ENCODE assay signal across 13 mouse cellular contexts in genomic region chr11:120493911-120494310, GRCm38 (mm10). TPM values are rescaled to one million over a fixed set of nuclear protein-coding genes. Genes with fewer than 3 reads are reported as not detected.
DNase-seq lines count a peak whose midpoint lies in the region; ATAC-seq and TF ChIP-seq lines count a peak whose summit lies in the region.
"Had no signal": no experiment of that assay in that cellular context is flagged by ENCODE, and none has a peak within 500 bp of the region (broad histone marks: within the 10 kb centered on the region; RNA-seq: fewer than 3 reads in every experiment).

No protein-coding gene starts in this region.

- H3K27me3 ChIP-seq in forebrain, embryonic 13.5 days: no peaks in the 10 kb centered on the region
- no peaks in the 10 kb centered on the region for H3K27me3 ChIP-seq in forebrain, embryonic 11.5 days (ENCODE audit: control insufficient read depth, insufficient read depth, low read length)
- no peaks in the 10 kb centered on the region for H3K27me3 ChIP-seq in lung, postnatal 0 days (replicated peaks; ENCODE audit: insufficient read depth, low read length)
- no peaks in the 10 kb centered on the region for H3K27me3 ChIP-seq in intestine, postnatal 0 days (replicated peaks; ENCODE audit: control insufficient read depth, insufficient read depth, low read length)
- no peaks in the 10 kb centered on the region for H3K27me3 ChIP-seq in stomach, embryonic 14.5 days (ENCODE audit: control insufficient read depth, insufficient read depth, low read length)

- no peak for ATAC-seq in forebrain, embryonic 13.5 days
- ATAC-seq in forebrain, embryonic 11.5 days (replicated peaks; ENCODE audit: low FRiP score): no peak
- no peak for ATAC-seq in lung, postnatal 0 days
- ATAC-seq in intestine, postnatal 0 days: no peak
- ATAC-seq in stomach, embryonic 14.5 days (ENCODE audit: insufficient number of reproducible peaks, insufficient read depth, low FRiP score, low read depth): no peak
- no peak for ATAC-seq in erythroid progenitor cell, adult 5-6 weeks (replicated peaks; ENCODE audit: low FRiP score, poor library complexity, severe bottlenecking)
- ATAC-seq: activated CD4-positive, CD25-positive, alpha-beta regulatory T cell, adult 4 months had no signal

- no peak overlapping the region; the same call in 1 of the 2 replicates for H3K9ac ChIP-seq in forebrain, embryonic 13.5 days
- no peak overlapping the region for H3K9ac ChIP-seq in forebrain, embryonic 11.5 days (ENCODE audit: low read length)
- no peak overlapping the region for H3K9ac ChIP-seq in lung, postnatal 0 days (replicated peaks; ENCODE audit: low read depth)
- no peak overlapping the region for H3K9ac ChIP-seq in intestine, postnatal 0 days (ENCODE audit: low read depth, low read length)
- H3K9ac ChIP-seq in stomach, embryonic 14.5 days (replicated peaks; ENCODE audit: low read depth, low read length): no peak overlapping the region

- H3K4me2 ChIP-seq in forebrain, embryonic 13.5 days: peak overlapping the region; percentile 81; the same call in 1 of the 2 replicates
- H3K4me2 ChIP-seq in forebrain, embryonic 11.5 days (ENCODE audit: low read depth, low read length, severe bottlenecking): no peak overlapping the region
- peak overlapping the region; percentile 98 for H3K4me2 ChIP-seq in lung, postnatal 0 days (replicated peaks; ENCODE audit: low read depth, low read length)
- H3K4me2 ChIP-seq in intestine, postnatal 0 days (replicated peaks; ENCODE audit: low read depth): peak overlapping the region; percentile 97
- peak overlapping the region; percentile 91; the same call in 1 of the 2 replicates for H3K4me2 ChIP-seq in stomach, embryonic 14.5 days (replicated peaks; ENCODE audit: low read depth, low read length)

- TF ChIP-seq CTCF in lung, postnatal 0 days (IDR thresholded peaks at IDR 0.05): no peak
- no peak for TF ChIP-seq CTCF in intestine, postnatal 0 days (IDR thresholded peaks at IDR 0.05; ENCODE audit: low read depth)

- no peaks in the 10 kb centered on the region for H3K9me3 ChIP-seq in forebrain, embryonic 13.5 days (replicated peaks)
- H3K9me3 ChIP-seq in forebrain, embryonic 11.5 days (ENCODE audit: control insufficient read depth, low read length): no peaks in the 10 kb centered on the region
- H3K9me3 ChIP-seq in lung, postnatal 0 days (ENCODE audit: low read length): no peaks in the 10 kb centered on the region
- H3K9me3 ChIP-seq in intestine, postnatal 0 days (ENCODE audit: control insufficient read depth): no peaks in the 10 kb centered on the region
- H3K9me3 ChIP-seq in stomach, embryonic 14.5 days (ENCODE audit: control insufficient read depth, low read depth, low read length): no peaks in the 10 kb centered on the region
- H3K9me3 ChIP-seq: G1E had no signal

- peaks cover 39% of the 10 kb centered on the region for H3K4me1 ChIP-seq in forebrain, embryonic 13.5 days
- peaks cover 20% of the 10 kb centered on the region for H3K4me1 ChIP-seq in forebrain, embryonic 11.5 days (replicated peaks; ENCODE audit: control insufficient read depth, insufficient read depth, low read length)
- H3K4me1 ChIP-seq in lung, postnatal 0 days (ENCODE audit: insufficient read depth, low read depth, low read length): peaks cover 9% of the 10 kb centered on the region
- peaks cover 25% of the 10 kb centered on the region for H3K4me1 ChIP-seq in intestine, postnatal 0 days (replicated peaks; ENCODE audit: control insufficient read depth, insufficient read depth, low read length)
- peaks cover 22% of the 10 kb centered on the region for H3K4me1 ChIP-seq in stomach, embryonic 14.5 days (ENCODE audit: control insufficient read depth, insufficient read depth, low read length)

- H3K27ac ChIP-seq in forebrain, embryonic 13.5 days: no peak overlapping the region
- H3K27ac ChIP-seq in forebrain, embryonic 11.5 days (ENCODE audit: low read depth, low read length): no peak overlapping the region
- no peak overlapping the region for H3K27ac ChIP-seq in lung, postnatal 0 days (ENCODE audit: low read length)
- no peak overlapping the region for H3K27ac ChIP-seq in intestine, postnatal 0 days (ENCODE audit: low read depth, low read length)
- no peak overlapping the region for H3K27ac ChIP-seq in stomach, embryonic 14.5 days (ENCODE audit: low read length)

- peaks cover 51% of the 10 kb centered on the region for H3K36me3 ChIP-seq in forebrain, embryonic 13.5 days (ENCODE audit: poor library complexity, severe bottlenecking)
- peaks cover 4% of the 10 kb centered on the region; the same call in 1 of the 2 replicates for H3K36me3 ChIP-seq in forebrain, embryonic 11.5 days (ENCODE audit: control insufficient read depth, insufficient read depth, low read length)
- peaks cover 31% of the 10 kb centered on the region for H3K36me3 ChIP-seq in lung, postnatal 0 days (ENCODE audit: insufficient read depth, low read length)
- H3K36me3 ChIP-seq in intestine, postnatal 0 days (ENCODE audit: control insufficient read depth, insufficient read depth): peaks cover 50% of the 10 kb centered on the region
- peaks cover 47% of the 10 kb centered on the region for H3K36me3 ChIP-seq in stomach, embryonic 14.5 days (ENCODE audit: control insufficient read depth, insufficient read depth, low read length)

- TF ChIP-seq EP300 in lung, postnatal 0 days (IDR thresholded peaks at IDR 0.05): no peak

- no peak for DNase-seq in forebrain, embryonic 11.5 days (ENCODE audit: low spot score)
- no peak for DNase-seq in lung, postnatal 0 days (ENCODE audit: low spot score)
- no peak for DNase-seq in lung, postnatal 36 days
- no peak for DNase-seq in retina, postnatal 1 day
- DNase-seq: gastrocnemius, postnatal 25 days; lung, postnatal 14 days; right cerebral cortex, postnatal 4 days had no signal

- H3K4me3 ChIP-seq in forebrain, embryonic 13.5 days: no peak overlapping the region
- no peak overlapping the region for H3K4me3 ChIP-seq in forebrain, embryonic 11.5 days (ENCODE audit: low read depth, low read length)
- H3K4me3 ChIP-seq in lung, postnatal 0 days (ENCODE audit: low read depth, low read length): no peak overlapping the region
- no peak overlapping the region for H3K4me3 ChIP-seq in intestine, postnatal 0 days (ENCODE audit: low read depth, low read length)
- H3K4me3 ChIP-seq in stomach, embryonic 14.5 days (ENCODE audit: low read depth, low read length): no peak overlapping the region

- WGBS in forebrain, embryonic 13.5 days: 88% methylated on average over 3 of the region's 3 CpGs
- WGBS in forebrain, embryonic 11.5 days: 77% methylated on average over 3 of the region's 3 CpGs
- WGBS in lung, postnatal 0 days: 74% methylated on average over 3 of the region's 3 CpGs
- WGBS in intestine, postnatal 0 days: 73% methylated on average over 3 of the region's 3 CpGs
- WGBS in stomach, embryonic 14.5 days: 75% methylated on average over 3 of the region's 3 CpGs

RNA-seq across cellular contexts. Expression of gene Slc25a10, which starts 2.3 kb away (rescaled TPM):
- 31.1 and 41.9 TPM in 2 replicates for polyA plus RNA-seq in forebrain, embryonic 13.5 days (2015; fragmentation: Nextera tagmentation; extraction: Ambion mirVana)
- 50.9 and 57.5 TPM in 2 replicates for polyA plus RNA-seq in forebrain, embryonic 11.5 days (2014; fragmentation: Nextera tagmentation; extraction: Ambion mirVana)
- polyA plus RNA-seq in lung, postnatal 0 days (2015; fragmentation: Nextera tagmentation; extraction: Ambion mirVana): 75.4 and 83.4 TPM in 2 replicates
- 139 and 143 TPM in 2 replicates for polyA plus RNA-seq in intestine, postnatal 0 days (2015; fragmentation: Nextera tagmentation; extraction: Ambion mirVana)
- 66.5 and 75.1 TPM in 2 replicates for polyA plus RNA-seq in stomach, embryonic 14.5 days (2014; fragmentation: Nextera tagmentation; extraction: Ambion mirVana)
- total RNA-seq in erythroid progenitor cell, adult 5-6 weeks (2015; ENCODE audit: low replicate concordance): 7.2 and 17.6 TPM in 2 replicates
- total RNA-seq in erythroid progenitor cell, adult 5-6 weeks (2017; ENCODE audit: low replicate concordance): 25.4 and 40.1 TPM in 2 replicates

RNA-seq across cellular contexts. Expression of gene Mrpl12, which starts 9.5 kb away (rescaled TPM):
- polyA plus RNA-seq in forebrain, embryonic 13.5 days (2015; fragmentation: Nextera tagmentation; extraction: Ambion mirVana): 127 TPM in 2 replicates
- 152 and 160 TPM in 2 replicates for polyA plus RNA-seq in forebrain, embryonic 11.5 days (2014; fragmentation: Nextera tagmentation; extraction: Ambion mirVana)
- 60.6 and 67.7 TPM in 2 replicates for polyA plus RNA-seq in lung, postnatal 0 days (2015; fragmentation: Nextera tagmentation; extraction: Ambion mirVana)
- 204 and 208 TPM in 2 replicates for polyA plus RNA-seq in intestine, postnatal 0 days (2015; fragmentation: Nextera tagmentation; extraction: Ambion mirVana)
- 150 and 153 TPM in 2 replicates for polyA plus RNA-seq in stomach, embryonic 14.5 days (2014; fragmentation: Nextera tagmentation; extraction: Ambion mirVana)
- 10.8 and 17.6 TPM in 2 replicates for total RNA-seq in erythroid progenitor cell, adult 5-6 weeks (2015; ENCODE audit: low replicate concordance)
- total RNA-seq in erythroid progenitor cell, adult 5-6 weeks (2017; ENCODE audit: low replicate concordance): 11.6 and 13.7 TPM in 2 replicates

RNA-seq across cellular contexts. Expression of gene Arl16, which starts 26.5 kb away (rescaled TPM):
- polyA plus RNA-seq in forebrain, embryonic 13.5 days (2015; fragmentation: Nextera tagmentation; extraction: Ambion mirVana): 49.8 and 56.5 TPM in 2 replicates
- 50.1 and 54.2 TPM in 2 replicates for polyA plus RNA-seq in forebrain, embryonic 11.5 days (2014; fragmentation: Nextera tagmentation; extraction: Ambion mirVana)
- 29.8 and 33.4 TPM in 2 replicates for polyA plus RNA-seq in lung, postnatal 0 days (2015; fragmentation: Nextera tagmentation; extraction: Ambion mirVana)
- polyA plus RNA-seq in intestine, postnatal 0 days (2015; fragmentation: Nextera tagmentation; extraction: Ambion mirVana): 22.8 and 23.3 TPM in 2 replicates
- polyA plus RNA-seq in stomach, embryonic 14.5 days (2014; fragmentation: Nextera tagmentation; extraction: Ambion mirVana): 43.3 and 49.4 TPM in 2 replicates
- total RNA-seq in erythroid progenitor cell, adult 5-6 weeks (2015; ENCODE audit: low replicate concordance): 13.8 and 22.0 TPM in 2 replicates
- 3.8 and 16.7 TPM in 2 replicates for total RNA-seq in erythroid progenitor cell, adult 5-6 weeks (2017; ENCODE audit: low replicate concordance)

RNA-seq across cellular contexts. Expression of gene Ccdc137, which starts 36.0 kb away (rescaled TPM):
- polyA plus RNA-seq in forebrain, embryonic 13.5 days (2015; fragmentation: Nextera tagmentation; extraction: Ambion mirVana): 30.9 and 31.3 TPM in 2 replicates
- polyA plus RNA-seq in forebrain, embryonic 11.5 days (2014; fragmentation: Nextera tagmentation; extraction: Ambion mirVana): 30.3 and 33.8 TPM in 2 replicates
- polyA plus RNA-seq in lung, postnatal 0 days (2015; fragmentation: Nextera tagmentation; extraction: Ambion mirVana): 16.5 and 21.1 TPM in 2 replicates
- 14.1 and 16.0 TPM in 2 replicates for polyA plus RNA-seq in intestine, postnatal 0 days (2015; fragmentation: Nextera tagmentation; extraction: Ambion mirVana)
- 30.9 and 31.1 TPM in 2 replicates for polyA plus RNA-seq in stomach, embryonic 14.5 days (2014; fragmentation: Nextera tagmentation; extraction: Ambion mirVana)
- total RNA-seq in erythroid progenitor cell, adult 5-6 weeks (2015; ENCODE audit: low replicate concordance): 5.8 and 26.8 TPM in 2 replicates
- 21.2 and 24.0 TPM in 2 replicates for total RNA-seq in erythroid progenitor cell, adult 5-6 weeks (2017; ENCODE audit: low replicate concordance)

RNA-seq across cellular contexts. Expression of gene Oxld1, which starts 36.0 kb away (rescaled TPM):
- 9.2 and 10.7 TPM in 2 replicates for polyA plus RNA-seq in forebrain, embryonic 13.5 days (2015; fragmentation: Nextera tagmentation; extraction: Ambion mirVana)
- 11.3 and 11.6 TPM in 2 replicates for polyA plus RNA-seq in forebrain, embryonic 11.5 days (2014; fragmentation: Nextera tagmentation; extraction: Ambion mirVana)
- polyA plus RNA-seq in lung, postnatal 0 days (2015; fragmentation: Nextera tagmentation; extraction: Ambion mirVana): 14.9 and 18.9 TPM in 2 replicates
- polyA plus RNA-seq in intestine, postnatal 0 days (2015; fragmentation: Nextera tagmentation; extraction: Ambion mirVana): 15.5 and 17.6 TPM in 2 replicates
- polyA plus RNA-seq in stomach, embryonic 14.5 days (2014; fragmentation: Nextera tagmentation; extraction: Ambion mirVana): 15.0 and 15.3 TPM in 2 replicates
- total RNA-seq in erythroid progenitor cell, adult 5-6 weeks (2015; ENCODE audit: low replicate concordance): 4.3 TPM in 1 of 2 replicates, not detected in the other
- total RNA-seq in erythroid progenitor cell, adult 5-6 weeks (2017; ENCODE audit: low replicate concordance): 1.4 and 5.0 TPM in 2 replicates
